Mouse (Mus musculus): ENCODE data around the gene Rnf212b.

DNA sequence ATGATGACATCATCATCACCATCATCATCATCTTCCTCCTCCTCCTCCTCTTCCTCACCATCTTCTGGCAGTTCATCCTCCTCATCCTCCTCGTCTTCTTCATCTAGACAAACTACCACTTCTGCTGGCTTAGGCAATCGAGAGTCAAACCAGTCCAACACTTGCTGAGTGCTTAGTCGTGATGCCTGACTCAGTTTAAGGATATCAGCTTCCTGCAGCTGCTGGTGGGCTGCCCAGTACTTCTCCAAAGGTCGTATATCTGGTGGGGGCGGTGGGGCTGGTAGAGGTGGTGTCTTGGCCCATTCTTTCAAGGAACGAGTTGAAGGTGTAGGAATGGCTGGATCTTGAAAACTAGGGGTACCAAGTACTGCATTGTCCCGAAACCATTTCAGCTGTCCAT is 42.8 kb downstream of the Rnf212b start:
- TF ChIP-seq CTCF (IDR thresholded peaks at IDR 0.05; ENCODE audit: control insufficient read depth, insufficient read depth, low read length) (no peak), POLR2A (IDR thresholded peaks at IDR 0.05; ENCODE audit: borderline replicate concordance, control insufficient read depth, low read depth, low read length) (no peak)

Measured in bone marrow, adult 2 months (tissue).